Mouse (Mus musculus): ENCODE results near the gene Hoxc6. TPM values are rescaled to one million over a fixed set of nuclear protein-coding genes. Genes with fewer than 3 reads are reported as not detected.

Gene Hoxc6
- polyA plus RNA-seq, 1 experiment from 2014 or later: 6.1 TPM

GRCm38 (mm10) chr15:103018636-103019035, 20.6 kb downstream of the Hoxc6 start, which contains the start of gene Hoxc4:
TSS of gene Hoxc4 (plus strand) at chr15:103018934.
- Histone ChIP-seq H3K4me2 (ENCODE audit: low read length) (peak within 1 kb of the TSS; percentile 32), H3K27me3 (replicated peaks; ENCODE audit: control insufficient read depth, insufficient read depth, low read length) (peaks cover 89% of the 10 kb centered on the region)
- DNase-seq (ENCODE audit: low spot score): no peak

GRCm38 (mm10) chr15:103020899-103021418, 22.9 kb downstream of the Hoxc6 start:
- no peak overlapping the region for H3K4me3 ChIP-seq (ENCODE audit: low read depth, low read length)
- no peaks in the 10 kb centered on the region for H3K9me3 ChIP-seq (ENCODE audit: control insufficient read depth, low read length)
- DNase-seq (ENCODE audit: low spot score): no peak
- H3K36me3 ChIP-seq (ENCODE audit: control insufficient read depth, insufficient read depth, low read length): no peaks in the 10 kb centered on the region
- no peak overlapping the region for H3K9ac ChIP-seq (ENCODE audit: low read length)
- peaks cover 92% of the 10 kb centered on the region for H3K27me3 ChIP-seq (replicated peaks; ENCODE audit: control insufficient read depth, insufficient read depth, low read length)
- 17% methylated on average over 8 of the region's 8 CpGs for WGBS
- peaks cover 19% of the 10 kb centered on the region for H3K4me1 ChIP-seq (replicated peaks; ENCODE audit: control insufficient read depth, insufficient read depth, low read length)
- peak overlapping the region; percentile 32 for H3K4me2 ChIP-seq (ENCODE audit: low read length)
- H3K27ac ChIP-seq (ENCODE audit: low read depth): no peak overlapping the region
- ATAC-seq (replicated peaks; ENCODE audit: low FRiP score, low TSS enrichment, low read depth): no peak

More at GRCm38 (mm10) chr15:103018636-103019035, 20.6 kb downstream of the Hoxc6 start, which contains the start of gene Hoxc4:
- Histone ChIP-seq H3K4me1 (replicated peaks; ENCODE audit: control insufficient read depth, insufficient read depth, low read length) (peaks cover 19% of the 10 kb centered on the region), H3K9ac (ENCODE audit: low read length) (0 out of 2 replicates have a peak within 1 kb of the TSS, but pooled peaks have one; percentile 4), H3K27ac (ENCODE audit: low read depth) (peak within 1 kb of the TSS; percentile 71), H3K4me3 (ENCODE audit: low read depth, low read length) (no peak within 1 kb of the TSS), H3K36me3 (ENCODE audit: control insufficient read depth, insufficient read depth, low read length) (no peaks in the 10 kb centered on the region), H3K9me3 (ENCODE audit: control insufficient read depth, low read length) (no peaks in the 10 kb centered on the region)
- no peak for ATAC-seq (replicated peaks; ENCODE audit: low FRiP score, low TSS enrichment, low read depth)
- WGBS: 32% methylated on average over 9 of the region's 9 CpGs

GRCm38 (mm10) chr15:103021544-103021943, 23.5 kb downstream of the Hoxc6 start:
- H3K27me3 ChIP-seq (replicated peaks; ENCODE audit: control insufficient read depth, insufficient read depth, low read length): peaks cover 92% of the 10 kb centered on the region
- H3K4me3 ChIP-seq (ENCODE audit: low read depth, low read length): no peak overlapping the region
- peaks cover 19% of the 10 kb centered on the region for H3K4me1 ChIP-seq (replicated peaks; ENCODE audit: control insufficient read depth, insufficient read depth, low read length)

GRCm38 (mm10) chr15:103024131-103024530, 26.1 kb downstream of the Hoxc6 start:
- H3K9me3 ChIP-seq (ENCODE audit: control insufficient read depth, low read length): no peaks in the 10 kb centered on the region
- H3K27me3 ChIP-seq (replicated peaks; ENCODE audit: control insufficient read depth, insufficient read depth, low read length): peaks cover 95% of the 10 kb centered on the region
- no peak overlapping the region for H3K4me2 ChIP-seq (ENCODE audit: low read length)
- no peak overlapping the region for H3K27ac ChIP-seq (ENCODE audit: low read depth)
- no peak overlapping the region for H3K4me3 ChIP-seq (ENCODE audit: low read depth, low read length)
- H3K36me3 ChIP-seq (ENCODE audit: control insufficient read depth, insufficient read depth, low read length): no peaks in the 10 kb centered on the region
- no peak overlapping the region for H3K9ac ChIP-seq (ENCODE audit: low read length)
- no peak for ATAC-seq (replicated peaks; ENCODE audit: low FRiP score, low TSS enrichment, low read depth)
- no peak for DNase-seq (ENCODE audit: low spot score)
- 21% methylated on average over 2 of the region's 2 CpGs for WGBS
- no peaks in the 10 kb centered on the region; the same call in 1 of the 2 replicates for H3K4me1 ChIP-seq (replicated peaks; ENCODE audit: control insufficient read depth, insufficient read depth, low read length)

More at GRCm38 (mm10) chr15:103021544-103021943, 23.5 kb downstream of the Hoxc6 start:
- H3K36me3 ChIP-seq (ENCODE audit: control insufficient read depth, insufficient read depth, low read length): no peaks in the 10 kb centered on the region
- ATAC-seq (replicated peaks; ENCODE audit: low FRiP score, low TSS enrichment, low read depth) (no peak), DNase-seq (ENCODE audit: low spot score) (no peak)
- WGBS: 21% methylated on average over 8 of the region's 8 CpGs
- peak overlapping the region; percentile 32 for H3K4me2 ChIP-seq (ENCODE audit: low read length)
- H3K9me3 ChIP-seq (ENCODE audit: control insufficient read depth, low read length): no peaks in the 10 kb centered on the region
- no peak overlapping the region for H3K9ac ChIP-seq (ENCODE audit: low read length)
- no peak overlapping the region for H3K27ac ChIP-seq (ENCODE audit: low read depth)

GRCm38 (mm10) chr15:103027266-103028235, 29.5 kb downstream of the Hoxc6 start:
- DNase-seq (ENCODE audit: low spot score) (no peak), ATAC-seq (replicated peaks; ENCODE audit: low FRiP score, low TSS enrichment, low read depth) (no peak)
- Histone ChIP-seq H3K4me3 (ENCODE audit: low read depth, low read length) (no peak overlapping the region), H3K9ac (ENCODE audit: low read length) (no peak overlapping the region), H3K27ac (ENCODE audit: low read depth) (no peak overlapping the region), H3K27me3 (replicated peaks; ENCODE audit: control insufficient read depth, insufficient read depth, low read length) (peaks cover 83% of the 10 kb centered on the region), H3K9me3 (ENCODE audit: control insufficient read depth, low read length) (no peaks in the 10 kb centered on the region), H3K4me1 (replicated peaks; ENCODE audit: control insufficient read depth, insufficient read depth, low read length) (peaks cover 7% of the 10 kb centered on the region), H3K36me3 (ENCODE audit: control insufficient read depth, insufficient read depth, low read length) (no peaks in the 10 kb centered on the region), H3K4me2 (ENCODE audit: low read length) (peak overlapping the region; percentile 18)
- WGBS: 22% methylated on average over 43 of the region's 43 CpGs

- H3K4me2 ChIP-seq (ENCODE audit: low read length): no peak overlapping the region
- no peak overlapping the region for H3K27ac ChIP-seq (ENCODE audit: low read depth)
- H3K9me3 ChIP-seq (ENCODE audit: control insufficient read depth, low read length): no peaks in the 10 kb centered on the region
- H3K9ac ChIP-seq (ENCODE audit: low read length): no peak overlapping the region
- H3K4me1 ChIP-seq (replicated peaks; ENCODE audit: control insufficient read depth, insufficient read depth, low read length): peaks cover 15% of the 10 kb centered on the region
- H3K4me3 ChIP-seq (ENCODE audit: low read depth, low read length): no peak overlapping the region
- H3K36me3 ChIP-seq (ENCODE audit: control insufficient read depth, insufficient read depth, low read length): no peaks in the 10 kb centered on the region
- WGBS: 61% methylated on average over 9 of the region's 9 CpGs
- ATAC-seq (replicated peaks; ENCODE audit: low FRiP score, low TSS enrichment, low read depth) (no peak), DNase-seq (ENCODE audit: low spot score) (no peak)
- peaks cover 77% of the 10 kb centered on the region for H3K27me3 ChIP-seq (replicated peaks; ENCODE audit: control insufficient read depth, insufficient read depth, low read length)
Measured at GRCm38 (mm10) chr15:103028916-103029512, 31.0 kb downstream of the Hoxc6 start.

GRCm38 (mm10) chr15:103030142-103030541, 32.1 kb downstream of the Hoxc6 start:
- no peak for ATAC-seq (replicated peaks; ENCODE audit: low FRiP score, low TSS enrichment, low read depth)
- DNase-seq (ENCODE audit: low spot score): no peak
- no peak overlapping the region for H3K27ac ChIP-seq (ENCODE audit: low read depth)
- H3K9ac ChIP-seq (ENCODE audit: low read length): no peak overlapping the region
- WGBS: 48% methylated on average over 8 of the region's 8 CpGs
- H3K4me1 ChIP-seq (replicated peaks; ENCODE audit: control insufficient read depth, insufficient read depth, low read length): peaks cover 20% of the 10 kb centered on the region
- no peaks in the 10 kb centered on the region for H3K9me3 ChIP-seq (ENCODE audit: control insufficient read depth, low read length)
- no peak overlapping the region for H3K4me3 ChIP-seq (ENCODE audit: low read depth, low read length)
- no peaks in the 10 kb centered on the region for H3K36me3 ChIP-seq (ENCODE audit: control insufficient read depth, insufficient read depth, low read length)
- peaks cover 71% of the 10 kb centered on the region for H3K27me3 ChIP-seq (replicated peaks; ENCODE audit: control insufficient read depth, insufficient read depth, low read length)
- no peak overlapping the region for H3K4me2 ChIP-seq (ENCODE audit: low read length)

GRCm38 (mm10) chr15:103032167-103032566, 34.1 kb downstream of the Hoxc6 start:
- ATAC-seq (replicated peaks; ENCODE audit: low FRiP score, low TSS enrichment, low read depth): no peak
- H3K9me3 ChIP-seq (ENCODE audit: control insufficient read depth, low read length): no peaks in the 10 kb centered on the region
- H3K27me3 ChIP-seq (replicated peaks; ENCODE audit: control insufficient read depth, insufficient read depth, low read length): peaks cover 56% of the 10 kb centered on the region
- no peaks in the 10 kb centered on the region for H3K36me3 ChIP-seq (ENCODE audit: control insufficient read depth, insufficient read depth, low read length)
- peaks cover 27% of the 10 kb centered on the region for H3K4me1 ChIP-seq (replicated peaks; ENCODE audit: control insufficient read depth, insufficient read depth, low read length)
- WGBS: 0% methylated on average over 2 of the region's 3 CpGs
- H3K4me2 ChIP-seq (ENCODE audit: low read length): peak overlapping the region; percentile 39
- H3K9ac ChIP-seq (ENCODE audit: low read length): no peak overlapping the region
- H3K27ac ChIP-seq (ENCODE audit: low read depth): no peak overlapping the region
- H3K4me3 ChIP-seq (ENCODE audit: low read depth, low read length): no peak overlapping the region
- DNase-seq (ENCODE audit: low spot score): no peak
